Mouse (Mus musculus) liver, embryonic 14 days (tissue): ENCODE results near the gene Gm732. TPM values are rescaled to one million over a fixed set of nuclear protein-coding genes. Genes with fewer than 3 reads are reported as not detected.

Source experiments
- polyA plus RNA-seq: library from polyadenylated mRNA; depleted of rRNA; stranded (reverse); fragments of >200 nt; gene quantifications from 2 replicates; pipeline ENCODE4 v1.2.3, GENCODE M21; 2012; rRNA removed

Gm732 gene
- polyA plus RNA-seq = not detected in 2 replicates

DNA sequence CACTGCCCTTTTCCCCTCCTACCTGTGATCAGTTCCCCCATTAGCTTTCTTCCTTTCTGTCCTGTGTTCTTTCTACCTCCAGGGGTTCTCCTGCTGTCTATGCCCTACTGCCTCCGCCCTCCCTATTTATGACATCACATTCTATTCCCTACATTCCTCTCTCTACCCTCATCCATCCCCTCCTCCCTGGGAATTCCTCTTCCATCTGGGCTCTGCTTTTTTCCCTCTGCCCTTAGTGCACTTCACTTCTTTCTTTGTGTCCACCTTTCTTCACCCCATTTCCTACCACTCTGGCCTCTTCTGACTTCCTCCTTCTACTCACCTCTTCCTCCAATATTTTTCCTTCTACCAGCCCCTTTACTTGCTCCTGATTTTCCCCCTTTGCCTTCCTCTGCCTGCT is at the start of gene Gm732:
TSS of gene Gm732 (minus strand) at position 101 of the 400 bp plus-strand sequence.

Other genes starting within 250 kb of the Gm732 start
- gene Tent5d, start 155.9 kb downstream of the Gm732 start, polyA plus RNA-seq = 0.01 TPM in 1 of 2 replicates, not detected in the other
- gene 2610002M06Rik, start 132.1 kb downstream of the Gm732 start, polyA plus RNA-seq = 4.4 and 5.2 TPM in 2 replicates